Mouse (Mus musculus): ENCODE measurements around the gene Ggn. TPM values are rescaled to one million over a fixed set of nuclear protein-coding genes. Genes with fewer than 3 reads are reported as not detected.
A peak's percentile ranks its signal among the peaks of the same experiment; 100 is the strongest.
"Not testable (repeated sequence)": the region's sequence is repeated elsewhere in the genome, so short reads cannot be mapped to it uniquely, and the experiment has no call there.

Gene Ggn
- polyA plus RNA-seq, 1 experiment from 2014 or later = 1.0 TPM

- H3K36me3 ChIP-seq (ENCODE audit: insufficient read depth, low read length) = no peaks in the 10 kb centered on the region
- peak overlapping the region; percentile 51 for H3K4me3 ChIP-seq (ENCODE audit: low read length)
- H3K4me2 ChIP-seq (replicated peaks; ENCODE audit: low read depth, low read length) = peak overlapping the region; percentile 62
- H3K27me3 ChIP-seq (ENCODE audit: insufficient read depth, low read length) = no peaks in the 10 kb centered on the region
- peaks cover 15% of the 10 kb centered on the region for H3K9me3 ChIP-seq (ENCODE audit: low read length)
- ATAC-seq (ENCODE audit: low FRiP score, low TSS enrichment) = peak; percentile 77
- H3K9ac ChIP-seq (replicated peaks; ENCODE audit: low read length) = peak overlapping the region; percentile 60
- H3K4me1 ChIP-seq (ENCODE audit: insufficient read depth, low read length) = peaks cover 14% of the 10 kb centered on the region; the same call in 1 of the 2 replicates
- WGBS = 5% methylated on average over 34 of the region's 34 CpGs
- peak overlapping the region; percentile 90 for H3K27ac ChIP-seq (ENCODE audit: low read length)
Observed at GRCm38 (mm10) chr7:29211415-29212198, 41.6 kb downstream of the Ggn start.

DNA sequence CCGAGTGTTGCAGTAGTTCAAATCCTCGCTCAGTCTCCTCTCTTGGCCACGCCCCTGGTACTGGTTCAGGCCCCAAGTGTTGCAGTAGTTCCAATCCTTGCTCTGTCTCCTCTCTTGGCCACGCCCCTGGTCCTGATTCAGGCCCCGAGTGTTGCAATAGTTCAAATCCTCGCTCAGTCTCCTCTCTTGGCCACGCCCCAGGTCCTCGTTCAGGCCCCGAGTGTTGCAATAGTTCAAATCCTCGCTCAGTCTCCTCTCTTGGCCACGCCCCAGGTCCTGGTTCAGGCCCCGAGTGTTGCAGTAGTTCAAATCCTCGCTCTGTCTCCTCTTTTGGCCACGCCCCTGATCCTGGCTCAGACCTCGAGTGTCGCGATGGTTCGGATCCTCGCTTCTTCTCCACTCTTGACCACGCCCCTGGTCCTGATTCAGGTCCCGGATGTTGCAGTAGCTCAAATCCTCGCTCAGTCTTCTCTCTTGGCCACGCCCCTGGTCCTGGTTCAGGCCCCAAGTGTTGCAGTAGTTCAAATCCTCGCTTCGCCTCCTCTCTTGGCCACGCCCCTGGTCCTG, 42.3 kb downstream of the Ggn start:
- 18% methylated on average over 26 of the region's 26 CpGs for WGBS

DNA sequence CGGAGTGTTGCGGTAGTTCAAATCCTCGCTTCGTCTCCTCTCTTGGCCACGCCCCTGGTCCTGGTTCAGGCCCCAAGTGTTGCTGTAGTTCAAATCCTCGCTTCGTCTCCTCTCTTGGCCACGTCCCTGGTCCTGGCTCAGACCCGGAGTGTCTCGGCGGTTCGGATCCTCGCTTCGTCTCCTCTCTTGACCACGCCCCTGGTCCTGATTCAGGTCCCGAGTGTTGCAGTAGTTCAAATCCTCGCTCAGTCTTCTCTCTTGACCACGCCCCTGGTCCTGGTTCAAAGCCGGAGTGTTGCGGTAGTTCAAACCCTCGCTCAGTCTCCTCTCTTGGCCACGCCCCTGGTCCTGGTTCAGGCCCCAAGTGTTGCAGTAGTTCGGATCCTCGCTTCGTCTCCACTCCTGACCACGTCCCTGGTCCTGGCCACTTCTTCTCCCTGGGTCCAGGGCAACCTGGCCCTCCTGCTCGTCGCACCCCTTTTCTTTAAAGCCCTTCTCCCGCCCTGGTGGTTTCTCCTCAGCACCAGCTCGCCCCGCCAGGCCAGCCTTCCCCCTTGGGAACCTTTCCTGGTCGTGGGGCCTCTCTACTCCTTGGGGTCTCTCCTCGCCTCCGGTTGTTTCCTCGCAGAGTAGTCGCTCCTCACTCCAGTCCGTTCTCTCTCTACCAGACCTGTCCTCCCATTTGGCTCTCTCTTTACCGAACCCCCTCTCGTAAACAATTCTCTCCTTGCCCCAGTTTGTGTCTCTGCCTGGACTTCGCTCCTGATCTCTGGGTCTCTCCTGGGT, 43.0 kb downstream of the Ggn start:
- 13% methylated on average over 40 of the region's 40 CpGs for WGBS
- Histone ChIP-seq H3K9me3 (ENCODE audit: low read length) (peaks cover 23% of the 10 kb centered on the region), H3K4me2 (replicated peaks; ENCODE audit: low read depth, low read length) (peak overlapping the region; percentile 36), H3K4me1 (ENCODE audit: insufficient read depth, low read length) (peaks cover 14% of the 10 kb centered on the region; the same call in 1 of the 2 replicates), H3K4me3 (ENCODE audit: low read length) (peak overlapping the region; percentile 11; the same call in 1 of the 2 replicates)
- H3K9ac ChIP-seq (replicated peaks; ENCODE audit: low read length); H3K27me3 ChIP-seq (ENCODE audit: insufficient read depth, low read length); H3K27ac ChIP-seq (ENCODE audit: low read length); H3K36me3 ChIP-seq (ENCODE audit: insufficient read depth, low read length): not testable (repeated sequence)
- ATAC-seq (ENCODE audit: low FRiP score, low TSS enrichment) = peak; percentile 5; the same call in 1 of the 2 replicates

More for the DNA sequence above, 42.3 kb downstream of the Ggn start:
- H3K9me3 ChIP-seq (ENCODE audit: low read length) = peaks cover 19% of the 10 kb centered on the region
- ATAC-seq (ENCODE audit: low FRiP score, low TSS enrichment) = no peak
- H3K4me2 ChIP-seq (replicated peaks; ENCODE audit: low read depth, low read length) = peak overlapping the region; percentile 62
- no peaks in the 10 kb centered on the region for H3K36me3 ChIP-seq (ENCODE audit: insufficient read depth, low read length)
- no peaks in the 10 kb centered on the region for H3K27me3 ChIP-seq (ENCODE audit: insufficient read depth, low read length)
- H3K9ac ChIP-seq (replicated peaks; ENCODE audit: low read length) = peak overlapping the region; percentile 60; the same call in 1 of the 2 replicates
- H3K4me1 ChIP-seq (ENCODE audit: insufficient read depth, low read length) = peaks cover 14% of the 10 kb centered on the region; the same call in 1 of the 2 replicates
- peak overlapping the region; percentile 51 for H3K4me3 ChIP-seq (ENCODE audit: low read length)
- H3K27ac ChIP-seq (ENCODE audit: low read length) = peak overlapping the region; percentile 90; the same call in 1 of the 2 replicates

GRCm38 (mm10) chr7:29213675-29214082, 43.7 kb downstream of the Ggn start, which contains the start of gene Catsperg1:
TSS of gene Catsperg1 (minus strand) at chr7:29214035.
- Histone ChIP-seq H3K4me3 (ENCODE audit: low read length) (peak within 1 kb of the TSS; percentile 11; the same call in 1 of the 2 replicates), H3K9ac (replicated peaks; ENCODE audit: low read length) (no peak within 1 kb of the TSS), H3K27me3 (ENCODE audit: insufficient read depth, low read length) (no peaks in the 10 kb centered on the region), H3K9me3 (ENCODE audit: low read length) (peaks cover 23% of the 10 kb centered on the region), H3K36me3 (ENCODE audit: insufficient read depth, low read length) (0 out of 2 replicates have a peak, but pooled peaks cover 4% of the 10 kb centered on the region), H3K4me1 (ENCODE audit: insufficient read depth, low read length) (peaks cover 14% of the 10 kb centered on the region; the same call in 1 of the 2 replicates), H3K4me2 (replicated peaks; ENCODE audit: low read depth, low read length) (peak within 1 kb of the TSS; percentile 36), H3K27ac (ENCODE audit: low read length) (no peak within 1 kb of the TSS)
- ATAC-seq (ENCODE audit: low FRiP score, low TSS enrichment) = peak; percentile 71
- 2% methylated on average over 20 of the region's 20 CpGs for WGBS

- Histone ChIP-seq H3K9ac (replicated peaks; ENCODE audit: low read length) (no peak overlapping the region), H3K4me2 (replicated peaks; ENCODE audit: low read depth, low read length) (peak overlapping the region; percentile 36; the same call in 1 of the 2 replicates), H3K4me1 (ENCODE audit: insufficient read depth, low read length) (peaks cover 14% of the 10 kb centered on the region; the same call in 1 of the 2 replicates), H3K27me3 (ENCODE audit: insufficient read depth, low read length) (no peaks in the 10 kb centered on the region), H3K36me3 (ENCODE audit: insufficient read depth, low read length) (0 out of 2 replicates have a peak, but pooled peaks cover 4% of the 10 kb centered on the region), H3K4me3 (ENCODE audit: low read length) (no peak overlapping the region), H3K27ac (ENCODE audit: low read length) (no peak overlapping the region), H3K9me3 (ENCODE audit: low read length) (peaks cover 28% of the 10 kb centered on the region)
- no peak for ATAC-seq (ENCODE audit: low FRiP score, low TSS enrichment)
- 54% methylated on average over 2 of the region's 2 CpGs for WGBS
Observed at GRCm38 (mm10) chr7:29214236-29214635, 44.2 kb downstream of the Ggn start.

DNA sequence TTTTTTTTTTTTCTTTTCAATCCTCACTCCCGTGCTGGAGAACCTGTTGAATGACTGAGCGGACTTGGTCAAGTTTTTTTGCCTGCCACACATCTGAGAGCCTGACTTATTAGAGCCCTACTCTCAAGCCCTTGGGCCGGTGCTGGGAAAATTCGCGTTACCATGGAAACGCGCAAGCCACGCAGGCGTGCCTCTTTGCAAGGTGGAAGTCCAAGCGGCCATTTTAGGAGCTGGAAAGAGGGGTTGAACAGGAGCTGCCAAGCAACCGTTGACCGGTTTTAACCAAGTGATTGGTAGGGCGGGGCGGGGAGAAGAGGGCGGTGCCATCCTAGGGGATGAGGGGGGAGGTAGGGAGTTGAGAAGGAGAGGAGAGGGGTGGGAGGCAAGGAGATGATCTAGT, 44.8 kb downstream of the Ggn start:
- Histone ChIP-seq H3K9me3 (ENCODE audit: low read length) (peaks cover 34% of the 10 kb centered on the region), H3K27ac (ENCODE audit: low read length) (no peak overlapping the region), H3K9ac (replicated peaks; ENCODE audit: low read length) (no peak overlapping the region), H3K27me3 (ENCODE audit: insufficient read depth, low read length) (no peaks in the 10 kb centered on the region), H3K4me2 (replicated peaks; ENCODE audit: low read depth, low read length) (no peak overlapping the region), H3K36me3 (ENCODE audit: insufficient read depth, low read length) (0 out of 2 replicates have a peak, but pooled peaks cover 6% of the 10 kb centered on the region), H3K4me3 (ENCODE audit: low read length) (no peak overlapping the region), H3K4me1 (ENCODE audit: insufficient read depth, low read length) (peaks cover 14% of the 10 kb centered on the region; the same call in 1 of the 2 replicates)
- WGBS = 49% methylated on average over 15 of the region's 15 CpGs
- ATAC-seq (ENCODE audit: low FRiP score, low TSS enrichment) = no peak

Other genes starting within 250 kb of the Ggn start
- 360 and 374 TPM in 2 replicates for gene Actn4, start 207.9 kb upstream of the Ggn start, polyA plus RNA-seq (2015; fragmentation: Nextera tagmentation; extraction: Ambion mirVana)
- gene Eif3k, start 188.3 kb upstream of the Ggn start, polyA plus RNA-seq (2015; fragmentation: Nextera tagmentation; extraction: Ambion mirVana) = 406 and 407 TPM in 2 replicates
- gene Map4k1, start 188.2 kb upstream of the Ggn start, polyA plus RNA-seq (2015; fragmentation: Nextera tagmentation; extraction: Ambion mirVana) = 9.7 and 10.1 TPM in 2 replicates
- 0.97 and 1.4 TPM in 2 replicates for gene Ryr1, start 45.0 kb upstream of the Ggn start, polyA plus RNA-seq (2015; fragmentation: Nextera tagmentation; extraction: Ambion mirVana)
- 0.66 and 0.84 TPM in 2 replicates for gene Rasgrp4, start 35.4 kb upstream of the Ggn start, polyA plus RNA-seq (2015; fragmentation: Nextera tagmentation; extraction: Ambion mirVana)
- 20.0 and 20.4 TPM in 2 replicates for gene Fam98c, start 14.0 kb upstream of the Ggn start, polyA plus RNA-seq (2015; fragmentation: Nextera tagmentation; extraction: Ambion mirVana)
- 3.4 and 4.6 TPM in 2 replicates for gene Spred3, start 201 bp downstream of the Ggn start, polyA plus RNA-seq (2015; fragmentation: Nextera tagmentation; extraction: Ambion mirVana)
- 270 and 282 TPM in 2 replicates for gene Psmd8, start 10.5 kb downstream of the Ggn start, polyA plus RNA-seq (2015; fragmentation: Nextera tagmentation; extraction: Ambion mirVana)
- gene Catsperg1, start 43.8 kb downstream of the Ggn start, polyA plus RNA-seq (2015; fragmentation: Nextera tagmentation; extraction: Ambion mirVana) = 0.63 and 1.2 TPM in 2 replicates
- gene Kcnk6, start 62.3 kb downstream of the Ggn start, polyA plus RNA-seq (2015; fragmentation: Nextera tagmentation; extraction: Ambion mirVana) = 1.5 and 1.7 TPM in 2 replicates
- 134 and 143 TPM in 2 replicates for gene Yif1b, start 68.1 kb downstream of the Ggn start, polyA plus RNA-seq (2015; fragmentation: Nextera tagmentation; extraction: Ambion mirVana)
- 7.5 and 8.5 TPM in 2 replicates for gene 2200002D01Rik, start 78.3 kb downstream of the Ggn start, polyA plus RNA-seq (2015; fragmentation: Nextera tagmentation; extraction: Ambion mirVana)
- 270 and 295 TPM in 2 replicates for gene Spint2, start 111.7 kb downstream of the Ggn start, polyA plus RNA-seq (2015; fragmentation: Nextera tagmentation; extraction: Ambion mirVana)
- 19.6 and 25.1 TPM in 2 replicates for gene Ppp1r14a, start 119.1 kb downstream of the Ggn start, polyA plus RNA-seq (2015; fragmentation: Nextera tagmentation; extraction: Ambion mirVana)
- 3.0 and 3.5 TPM in 2 replicates for gene Dpf1, start 133.7 kb downstream of the Ggn start, polyA plus RNA-seq (2015; fragmentation: Nextera tagmentation; extraction: Ambion mirVana)

Data from kidney, embryonic 16.5 days (tissue).